Mouse (Mus musculus) heart, postnatal 25 days (tissue): Measurements from ENCODE around the gene Arntl. TPM values are rescaled to one million over a fixed set of nuclear protein-coding genes. Genes with fewer than 3 reads are reported as not detected.

Source experiments
- DNase-seq: peaks from one replicate; pipeline ENCODE4 v3.0.0; 2022; ENCODE audit warnings: low spot score
- intact Hi-C: fragments of 180-260 bp; cut with DNase I; formaldehyde crosslinking; loops from one replicate; pipeline ENCODE4 v1.15.1; 2025
- total RNA-seq, 2 experiments: library from RNA; stranded (reverse); gene quantifications; 2 replicates each; pipeline ENCODE4 v1.2.3; 2021

Gene Arntl
- total RNA-seq, 2 experiments from 2014 or later, result 3.4 to 23.9 TPM

- no peak for DNase-seq
- intact Hi-C loops, result no loop called here
Measured at GRCm38 (mm10) chr7:113277245-113277644, 70.0 kb downstream of the Arntl start.

DNA sequence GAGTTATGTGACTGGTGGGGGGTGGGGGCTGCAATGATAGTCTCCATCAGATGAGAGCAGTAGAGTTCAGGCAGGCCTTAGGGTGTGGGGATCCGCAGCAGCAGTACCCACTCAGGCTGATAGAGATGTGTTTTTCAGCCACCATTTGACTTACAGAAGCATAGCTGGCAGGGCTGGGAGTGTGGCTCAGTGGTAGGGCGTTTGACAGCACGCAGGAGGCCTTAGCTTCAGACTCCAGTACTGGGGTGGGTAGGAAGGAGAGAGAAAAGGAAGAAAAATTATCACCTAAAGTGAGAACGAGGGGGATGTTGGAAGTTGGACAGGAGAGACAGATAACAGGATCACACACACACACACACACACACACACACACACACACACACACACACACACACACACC lies 71.2 kb downstream of the Arntl start:
- no peak for DNase-seq
- intact Hi-C loops, result no loop called here

GRCm38 (mm10) chr7:113279246-113279645 lies 72.0 kb downstream of the Arntl start:
- DNase-seq, result no peak
- intact Hi-C loops, result no loop called here

DNA sequence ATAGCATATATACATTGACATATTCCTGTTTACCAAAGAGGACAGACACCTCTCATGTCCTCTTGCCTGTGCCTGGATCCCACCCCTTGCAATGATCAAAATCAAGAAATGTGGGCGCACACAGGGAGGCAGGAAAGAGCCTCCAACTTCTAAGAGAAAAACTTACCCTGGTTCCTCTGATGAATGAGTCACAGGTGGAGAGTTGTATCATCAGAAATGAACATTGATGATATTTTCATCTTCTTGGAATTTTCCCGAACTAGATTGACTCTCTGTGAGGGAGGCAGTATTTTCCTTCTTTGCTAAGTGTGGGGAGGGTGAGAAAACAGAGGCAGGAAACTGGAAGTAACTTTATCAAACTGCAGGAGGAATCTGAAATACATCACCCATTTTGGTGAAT lies 78.1 kb downstream of the Arntl start:
- intact Hi-C loops, result no loop called here
- no peak for DNase-seq

DNA sequence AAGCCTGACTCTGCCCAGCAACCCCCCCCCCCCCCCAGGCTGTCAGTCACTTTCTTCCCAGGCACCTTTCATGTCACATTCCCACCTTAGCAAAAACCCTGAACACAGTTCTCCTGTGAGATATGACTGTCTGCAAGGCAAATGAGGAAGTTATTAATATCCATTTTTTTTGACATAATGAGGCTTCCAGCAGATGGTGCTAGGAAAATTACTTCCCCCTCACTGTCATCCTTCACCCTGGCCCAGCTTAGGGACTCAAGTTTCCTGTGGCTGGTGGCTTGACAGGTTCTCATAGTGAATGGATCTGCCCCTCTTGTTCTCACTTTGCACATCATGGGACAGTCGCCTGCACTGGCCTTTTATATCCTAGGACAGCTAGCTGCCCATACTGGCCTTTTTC lies 81.9 kb downstream of the Arntl start:
- no peak for DNase-seq
- intact Hi-C loops, result no loop called here

GRCm38 (mm10) chr7:113291741-113292140 lies 84.5 kb downstream of the Arntl start:
- DNase-seq, result no peak
- intact Hi-C loops, result no loop called here

DNA sequence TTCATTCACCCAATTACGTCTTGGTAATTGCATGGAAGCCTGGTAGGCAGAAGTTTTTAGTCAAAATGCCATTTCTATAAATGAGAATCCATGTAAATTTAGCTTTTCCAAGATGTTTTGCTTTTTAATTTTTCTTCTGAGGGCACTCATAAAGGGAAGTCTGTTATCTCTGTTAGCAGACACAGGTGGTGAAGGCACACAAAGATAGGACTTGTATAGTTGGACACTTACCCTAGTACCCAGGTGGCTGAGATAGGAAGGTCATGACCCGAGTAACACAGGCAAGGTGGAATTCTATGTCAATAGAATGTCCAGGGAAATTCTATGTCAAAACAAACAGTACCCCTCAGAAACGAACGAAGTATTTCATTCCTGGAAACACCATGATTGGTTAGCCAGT lies 84.9 kb downstream of the Arntl start:
- no peak for DNase-seq

DNA sequence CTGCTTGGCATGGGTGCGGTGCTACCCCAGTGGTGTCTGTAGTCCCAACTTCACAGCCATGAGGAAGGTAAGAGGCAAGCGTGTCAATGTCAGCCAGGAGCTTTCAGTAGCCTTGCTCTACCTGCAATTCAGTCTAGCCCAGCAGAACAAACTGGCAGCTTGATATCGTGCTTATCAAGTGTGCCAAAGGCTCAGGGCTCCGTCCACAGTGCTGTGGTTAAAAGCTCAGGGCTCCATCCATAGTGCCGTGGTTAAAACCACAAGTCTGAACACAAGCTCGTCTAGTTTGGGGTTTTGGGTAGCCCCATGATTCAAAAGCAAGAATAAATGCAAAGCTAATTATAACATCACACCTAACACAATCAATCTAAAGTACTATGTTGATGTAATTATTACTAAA lies 87.3 kb downstream of the Arntl start:
- intact Hi-C loops, result no loop called here
- DNase-seq, result no peak

More for the DNA sequence above, 84.9 kb downstream of the Arntl start:
- intact Hi-C loops, result no loop called here

DNA sequence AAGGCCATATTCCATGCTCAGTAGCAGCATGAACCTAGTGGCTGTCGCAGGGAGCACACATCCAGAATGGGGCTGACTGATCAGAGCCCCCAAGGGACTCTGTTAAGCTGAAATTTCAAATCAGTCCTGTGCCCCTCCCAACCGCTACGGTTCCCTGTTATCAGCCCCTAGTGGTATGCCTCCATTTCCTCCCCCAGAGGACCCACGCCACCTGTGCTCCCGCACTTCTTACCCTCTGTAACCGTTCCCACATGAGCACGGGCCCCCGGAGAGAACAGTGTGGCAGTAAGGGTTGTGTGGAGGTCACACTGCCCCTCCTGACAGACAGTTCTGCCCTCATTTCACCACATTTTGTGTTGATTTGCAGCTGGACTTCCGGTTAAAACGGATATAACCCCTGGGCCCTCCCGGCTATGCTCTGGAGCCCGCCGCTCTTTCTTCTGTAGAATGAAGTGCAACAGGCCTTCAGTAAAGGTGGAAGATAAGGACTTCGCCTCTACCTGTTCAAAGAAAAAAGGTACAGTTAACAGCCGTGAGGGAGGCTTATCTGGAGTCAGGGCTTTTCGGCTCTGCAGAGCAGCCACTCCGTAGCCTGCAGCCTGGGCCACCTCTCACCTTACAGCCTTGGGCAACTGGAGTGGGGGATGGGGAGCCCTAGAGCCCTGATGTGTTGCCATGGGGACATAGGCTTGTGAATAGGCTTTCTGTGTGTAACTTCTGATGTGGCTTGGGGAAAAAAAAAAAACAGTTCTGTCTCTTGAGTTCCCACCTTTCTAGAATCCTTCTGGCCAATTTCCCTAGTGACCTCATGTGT lies 88.0 kb downstream of the Arntl start:
- no peak for DNase-seq
- intact Hi-C loops, result no loop called here

- no peak for DNase-seq
- intact Hi-C loops, result no loop called here
Measured at GRCm38 (mm10) chr7:113297813-113298212, 90.5 kb downstream of the Arntl start.

GRCm38 (mm10) chr7:113310136-113310535 lies 102.9 kb downstream of the Arntl start:
- intact Hi-C loops, result loop anchor here (5.0 kb wide), 1 partner anchor 393 kb away; no protein-coding TSS in a partner anchor
- no peak for DNase-seq

GRCm38 (mm10) chr7:113311784-113312183 lies 104.5 kb downstream of the Arntl start:
- DNase-seq, result no peak
- intact Hi-C loops, result loop anchor here (1.0 to 5.0 kb wide), 2 partner anchors 168 to 394 kb away; no protein-coding TSS in a partner anchor

- intact Hi-C loops, result no loop called here
- DNase-seq, result no peak
Measured at GRCm38 (mm10) chr7:113320128-113320527, 112.9 kb downstream of the Arntl start.

GRCm38 (mm10) chr7:113334036-113334435 lies 126.8 kb downstream of the Arntl start:
- no peak for DNase-seq
- intact Hi-C loops, result no loop called here

GRCm38 (mm10) chr7:113335250-113335649 lies 128.0 kb downstream of the Arntl start:
- DNase-seq, result no peak
- intact Hi-C loops, result no loop called here

- no peak for DNase-seq
- intact Hi-C loops, result no loop called here
Measured at GRCm38 (mm10) chr7:113347271-113347670, 140.0 kb downstream of the Arntl start.

GRCm38 (mm10) chr7:113347694-113348093 lies 140.4 kb downstream of the Arntl start:
- DNase-seq, result no peak
- intact Hi-C loops, result no loop called here

GRCm38 (mm10) chr7:113349089-113349488 lies 141.8 kb downstream of the Arntl start:
- intact Hi-C loops, result no loop called here

More at GRCm38 (mm10) chr7:113349089-113349488, 141.8 kb downstream of the Arntl start:
- no peak for DNase-seq
